Mouse (Mus musculus) monocyte, adult 59 days (primary cell): ENCODE results near the gene Slc6a8. TPM values are rescaled to one million over a fixed set of nuclear protein-coding genes. Genes with fewer than 3 reads are reported as not detected.

Experiments used
- total RNA-seq, 2 experiments: library from RNA; stranded (reverse); gene quantifications; one replicate each; pipeline ENCODE4 v1.2.4; 2023

Slc6a8 gene
- under 1 TPM; 0.30 to 0.94 TPM for total RNA-seq

GRCm38 (mm10) chrX:73672879-73673618, at the start of gene Slc6a8:
Gene Slc6a8, plus strand, starts transcription at chrX:73673150.

GRCm38 (mm10) chrX:73639255-73639675, 33.7 kb upstream of the Slc6a8 start, which contains the start of gene Dusp9:
Gene Dusp9, plus strand, starts transcription at chrX:73639419.

GRCm38 (mm10) chrX:73659575-73660283, 13.2 kb upstream of the Slc6a8 start, which contains the start of gene Pnck:
Gene Pnck, minus strand, starts transcription at chrX:73660117.

GRCm38 (mm10) chrX:73716109-73716661, 43.2 kb downstream of the Slc6a8 start, which contains the start of the genes Bcap31 and Abcd1:
Gene Bcap31, minus strand, starts transcription at chrX:73716175.
Gene Abcd1, plus strand, starts transcription at chrX:73716597.

Other genes with a start within 250 kb of the Slc6a8 start
- not detected for gene Trex2, start 237.8 kb upstream of the Slc6a8 start, total RNA-seq
- 10 to 100 TPM in 1 of 2 experiments, 1 to 10 TPM in 1; 9.9 to 12.1 TPM for gene Haus7, start 214.1 kb upstream of the Slc6a8 start, total RNA-seq
- gene Bgn, start 189.5 kb upstream of the Slc6a8 start, total RNA-seq = 1 to 10 TPM in 1 of 2 experiments, under 1 TPM in 1; 0.82 to 1.1 TPM
- gene Atp2b3, start 170.1 kb upstream of the Slc6a8 start, total RNA-seq = not detected
- under 1 TPM in 1 of 2 experiments, not detected in 1; 0.36 TPM for gene Dusp9, start 33.7 kb upstream of the Slc6a8 start, total RNA-seq
- gene Pnck, start 13.0 kb upstream of the Slc6a8 start, total RNA-seq = under 1 TPM in 1 of 2 experiments, not detected in 1; 0.36 TPM
- gene Bcap31, start 43.0 kb downstream of the Slc6a8 start, total RNA-seq = 100 to 1,000 TPM; 113 to 115 TPM
- 100 to 1,000 TPM; 144 to 156 TPM for gene Abcd1, start 43.4 kb downstream of the Slc6a8 start, total RNA-seq
- gene Plxnb3, start 83.9 kb downstream of the Slc6a8 start, total RNA-seq = 1 to 10 TPM; 2.4 to 3.2 TPM
- gene Srpk3, start 101.3 kb downstream of the Slc6a8 start, total RNA-seq = under 1 TPM; 0.82 to 0.97 TPM
- gene Idh3g, start 113.7 kb downstream of the Slc6a8 start, total RNA-seq = 100 to 1,000 TPM; 124 to 154 TPM
- 100 to 1,000 TPM; 155 to 157 TPM for gene Ssr4, start 113.9 kb downstream of the Slc6a8 start, total RNA-seq
- 1 to 10 TPM; 1.2 to 3.3 TPM for gene Pdzd4, start 151.8 kb downstream of the Slc6a8 start, total RNA-seq
- not detected for gene Avpr2, start 219.0 kb downstream of the Slc6a8 start, total RNA-seq
- gene L1cam, start 223.0 kb downstream of the Slc6a8 start, total RNA-seq = 100 to 1,000 TPM in 1 of 2 experiments, 10 to 100 TPM in 1; 79.0 to 123 TPM
- gene Arhgap4, start 248.7 kb downstream of the Slc6a8 start, total RNA-seq = 100 to 1,000 TPM; 146 TPM
- gene Naa10, start 248.8 kb downstream of the Slc6a8 start, total RNA-seq = 10 to 100 TPM; 46.2 to 49.0 TPM